Mouse (Mus musculus): ENCODE results near the gene Cdc25a.
A peak's percentile ranks its signal among the peaks of the same experiment; 100 is the strongest.

The Cdc25a gene

GRCm38 (mm10) chr9:109894413-109895090 lies 19.2 kb downstream of the Cdc25a start:
- peak; percentile 77 for DNase-seq (ENCODE audit: low spot score)

- peak; percentile 30 for DNase-seq (ENCODE audit: low spot score)
These were observed 20.2 kb downstream of the Cdc25a start for GRCm38 (mm10) chr9:109895593-109895992.

- DNase-seq (ENCODE audit: low spot score): peak; percentile 19
These were observed 21.1 kb downstream of the Cdc25a start for GRCm38 (mm10) chr9:109896253-109897150.

GRCm38 (mm10) chr9:109898027-109898426 lies 22.6 kb downstream of the Cdc25a start:
- DNase-seq (ENCODE audit: low spot score): no peak

- no peak for DNase-seq (ENCODE audit: low spot score)
These were observed 24.0 kb downstream of the Cdc25a start for GRCm38 (mm10) chr9:109899361-109899760.

GRCm38 (mm10) chr9:109899774-109900173 lies 24.4 kb downstream of the Cdc25a start:
- DNase-seq (ENCODE audit: low spot score): no peak

- DNase-seq (ENCODE audit: low spot score): no peak
These were observed 25.2 kb downstream of the Cdc25a start for GRCm38 (mm10) chr9:109900604-109901003.

GRCm38 (mm10) chr9:109902246-109902645 lies 26.9 kb downstream of the Cdc25a start:
- DNase-seq (ENCODE audit: low spot score): no peak

- DNase-seq (ENCODE audit: low spot score): no peak
These were observed 27.4 kb downstream of the Cdc25a start for GRCm38 (mm10) chr9:109902740-109903139.

- peak; percentile 20 for DNase-seq (ENCODE audit: low spot score)
These were observed 31.9 kb downstream of the Cdc25a start for GRCm38 (mm10) chr9:109907300-109907699.

GRCm38 (mm10) chr9:109907774-109908465 lies 32.5 kb downstream of the Cdc25a start:
- no peak for DNase-seq (ENCODE audit: low spot score)

- no peak for DNase-seq (ENCODE audit: low spot score)
These were observed 33.7 kb downstream of the Cdc25a start for GRCm38 (mm10) chr9:109909102-109909501.

GRCm38 (mm10) chr9:109909926-109910325 lies 34.5 kb downstream of the Cdc25a start:
- DNase-seq (ENCODE audit: low spot score): no peak

- peak; percentile 57 for DNase-seq (ENCODE audit: low spot score)
These were observed 36.4 kb downstream of the Cdc25a start for GRCm38 (mm10) chr9:109911779-109912178.

- no peak for DNase-seq (ENCODE audit: low spot score)
These were observed 39.0 kb downstream of the Cdc25a start for GRCm38 (mm10) chr9:109914269-109914926.

- peak; percentile 23 for DNase-seq (ENCODE audit: low spot score)
These were observed 42.6 kb downstream of the Cdc25a start for GRCm38 (mm10) chr9:109917931-109918330.

GRCm38 (mm10) chr9:109929131-109929530 lies 53.8 kb downstream of the Cdc25a start:
- no peak for DNase-seq (ENCODE audit: low spot score)

GRCm38 (mm10) chr9:109930063-109930462 lies 54.7 kb downstream of the Cdc25a start:
- DNase-seq (ENCODE audit: low spot score): no peak

GRCm38 (mm10) chr9:109930752-109931151 lies 55.4 kb downstream of the Cdc25a start:
- DNase-seq (ENCODE audit: low spot score): no peak

- peak; percentile 97 for DNase-seq (ENCODE audit: low spot score)
These were observed 56.1 kb downstream of the Cdc25a start, which contains the start of gene Map4 for GRCm38 (mm10) chr9:109931257-109932171. Gene Map4, plus strand, starts transcription at chr9:109931460.

GRCm38 (mm10) chr9:109932361-109932755 lies 57.0 kb downstream of the Cdc25a start:
- peak; percentile 18 for DNase-seq (ENCODE audit: low spot score)

Data from urinary bladder, postnatal 14 days (tissue).